Mouse (Mus musculus) heart, postnatal 0 days (tissue): ENCODE results near the gene Agl.

Source experiments
- CTCF ChIP-seq: IDR thresholded peaks from 2 replicates; pipeline ENCODE4 v1.5.1; 2016; ENCODE audit warnings: antibody characterized with exemption, control low read depth, low read depth
- EP300 ChIP-seq: IDR thresholded peaks from 2 replicates; pipeline ENCODE4 v1.6.1; 2016; ENCODE audit warnings: antibody characterized with exemption, low read depth

GRCm38 (mm10) chr3:116831324-116831723 lies 23.4 kb upstream of the Agl start:
- TF ChIP-seq EP300 (no peak), CTCF (no peak; the same call in 1 of the 2 replicates)
